Mouse (Mus musculus) thymus, postnatal 25 days (tissue): Measurements from ENCODE around the gene Slc6a19.
A peak's percentile ranks its signal among the peaks of the same experiment; 100 is the strongest.
"Not testable (repeated sequence)": the region's sequence is repeated elsewhere in the genome, so short reads cannot be mapped to it uniquely, and the experiment has no call there.

Source experiments
- DNase-seq: peaks from one replicate; pipeline ENCODE4 v3.0.0; 2022

Slc6a19 gene

GRCm38 (mm10) chr13:73704694-73705325, at the start of gene Slc6a19:
Gene Slc6a19, minus strand, starts transcription at chr13:73704865.
- DNase-seq = no peak

- DNase-seq = no peak
These were observed 46.6 kb upstream of the Slc6a19 start for GRCm38 (mm10) chr13:73751284-73751683.

- no peak for DNase-seq
These were observed 45.8 kb upstream of the Slc6a19 start for GRCm38 (mm10) chr13:73750435-73750834.

GRCm38 (mm10) chr13:73748663-73749440, 44.2 kb upstream of the Slc6a19 start:
- DNase-seq = peak; percentile 74

GRCm38 (mm10) chr13:73743662-73744061, 39.0 kb upstream of the Slc6a19 start:
- no peak for DNase-seq

GRCm38 (mm10) chr13:73742944-73743343, 38.3 kb upstream of the Slc6a19 start:
- peak; percentile 71 for DNase-seq

GRCm38 (mm10) chr13:73740399-73740944, 35.8 kb upstream of the Slc6a19 start:
- DNase-seq = not testable (repeated sequence)

GRCm38 (mm10) chr13:73736943-73737342, 32.3 kb upstream of the Slc6a19 start:
- DNase-seq = peak; percentile 58

- DNase-seq = no peak
These were observed 31.3 kb upstream of the Slc6a19 start for GRCm38 (mm10) chr13:73735928-73736327.

GRCm38 (mm10) chr13:73735270-73735669, 30.6 kb upstream of the Slc6a19 start:
- no peak for DNase-seq

- DNase-seq = no peak
These were observed 29.7 kb upstream of the Slc6a19 start for GRCm38 (mm10) chr13:73734379-73734778.

- DNase-seq = peak; percentile 47
These were observed 28.4 kb upstream of the Slc6a19 start, which contains the start of gene Slc12a7 for GRCm38 (mm10) chr13:73732742-73733700. Gene Slc12a7, plus strand, starts transcription at chr13:73733094.

GRCm38 (mm10) chr13:73732235-73732634, 27.6 kb upstream of the Slc6a19 start:
- no peak for DNase-seq

GRCm38 (mm10) chr13:73730913-73731312, 26.2 kb upstream of the Slc6a19 start:
- no peak for DNase-seq

- DNase-seq = no peak
These were observed 24.0 kb upstream of the Slc6a19 start for GRCm38 (mm10) chr13:73728633-73729032.

GRCm38 (mm10) chr13:73727621-73728025, 23.0 kb upstream of the Slc6a19 start:
- DNase-seq = no peak

GRCm38 (mm10) chr13:73725315-73725714, 20.6 kb upstream of the Slc6a19 start:
- peak; percentile 48 for DNase-seq

GRCm38 (mm10) chr13:73723081-73723668, 18.5 kb upstream of the Slc6a19 start:
- DNase-seq = peak; percentile 64

- no peak for DNase-seq
These were observed 15.6 kb upstream of the Slc6a19 start for GRCm38 (mm10) chr13:73720241-73720640.

GRCm38 (mm10) chr13:73718225-73718624, 13.6 kb upstream of the Slc6a19 start:
- DNase-seq = peak; percentile 85

GRCm38 (mm10) chr13:73714020-73714419, 9.4 kb upstream of the Slc6a19 start:
- peak; percentile 67 for DNase-seq

GRCm38 (mm10) chr13:73713204-73713603, 8.5 kb upstream of the Slc6a19 start:
- DNase-seq = no peak
